Mouse (Mus musculus) E14TG2a.4 (cell line): ENCODE results near the gene Tjap1.

Experiments
- CTCF ChIP-seq: conservative IDR thresholded peaks from 2 replicates; pipeline ENCODE4 v1.5.1; 2014; ENCODE audit warnings: low read length
- POU5F1 ChIP-seq: IDR thresholded peaks from 2 replicates; pipeline ENCODE4 v1.6.1; 2014; ENCODE audit warnings: low read length, borderline replicate concordance

- no peak for TF ChIP-seq CTCF
- TF ChIP-seq POU5F1: no peak
Measured at GRCm38 (mm10) chr17:46282483-46283123, at the start of gene Tjap1.
